Mouse (Mus musculus) monocyte, adult 5-6 weeks (primary cell): ENCODE results near the gene Fbxl13. TPM values are rescaled to one million over a fixed set of nuclear protein-coding genes. Genes with fewer than 3 reads are reported as not detected.

ENCODE experiments used
- ATAC-seq: fragments of 153-309, 156-312 bp; replicated peaks from 2 replicates; pipeline ENCODE4 v1.8.0; 2017; ENCODE audit warnings: mild to moderate bottlenecking; ENCODE audit not compliant: low TSS enrichment, insufficient number of reproducible peaks, severe bottlenecking, poor library complexity, low FRiP score
- total RNA-seq: library from RNA; stranded (forward); fragments of 200-1000, 200-491, 200-594 nt; gene quantifications from 3 replicates; pipeline ENCODE4 v1.2.3, GENCODE M21; 2017

Fbxl13 gene
- total RNA-seq, 1 experiment from 2014 or later = not detected

DNA sequence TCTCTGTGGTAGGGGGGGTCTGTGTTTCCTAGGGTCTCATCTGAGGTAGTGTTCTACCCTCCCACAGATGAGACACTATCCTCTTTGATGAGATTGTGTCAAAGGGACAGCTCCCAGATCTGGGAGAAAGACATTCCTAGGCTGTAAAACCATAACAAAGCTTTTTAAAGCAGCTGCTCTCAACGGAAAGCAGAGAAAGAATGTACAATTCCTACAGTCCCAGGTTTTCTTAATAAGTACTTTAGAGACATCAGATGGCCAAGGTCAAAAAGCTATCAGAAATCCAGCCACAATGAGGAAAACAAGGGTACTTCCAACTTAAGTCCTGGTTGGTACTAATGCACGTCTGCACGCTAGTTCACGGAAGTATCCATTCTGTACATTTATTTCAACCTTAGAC is 103.2 kb downstream of the Fbxl13 start:
- ATAC-seq = no peak

DNA sequence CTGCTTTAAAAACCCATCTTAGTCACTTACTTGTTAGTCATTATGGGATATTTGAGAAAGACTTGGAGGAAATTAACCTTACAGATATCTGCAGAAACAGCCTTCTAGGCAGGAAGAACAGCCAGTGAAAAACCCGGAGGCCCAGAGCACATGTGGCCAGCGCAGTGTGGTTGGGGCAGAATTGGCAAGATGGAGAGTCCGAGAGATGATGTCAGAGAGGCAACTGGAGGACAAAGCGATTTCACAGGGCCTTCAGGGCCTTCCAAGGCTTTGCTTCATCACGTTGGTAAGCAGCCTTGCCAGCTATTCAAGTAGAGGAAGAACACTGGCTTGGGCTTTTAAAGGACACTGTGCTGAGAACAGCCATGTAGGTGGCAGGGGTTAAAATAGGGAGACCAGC is 112.5 kb downstream of the Fbxl13 start:
- no peak for ATAC-seq

DNA sequence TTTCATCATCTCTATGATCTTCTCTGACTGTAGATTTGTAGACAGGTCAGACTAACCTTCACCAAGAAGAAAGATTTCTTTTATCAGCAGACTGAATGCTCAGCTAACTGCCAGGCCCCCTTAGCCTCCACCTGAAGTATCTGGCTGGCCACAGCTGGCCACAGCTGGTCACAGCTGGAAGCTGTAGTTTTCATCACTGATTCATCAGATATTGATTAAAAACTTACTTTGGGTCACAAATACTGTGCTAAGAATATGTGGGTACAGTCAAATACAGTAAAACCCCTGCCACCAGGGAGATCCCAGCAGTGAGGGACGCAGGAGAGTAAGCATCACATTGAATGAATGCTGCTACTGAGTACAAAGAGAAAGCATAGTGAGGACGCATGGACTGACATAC is 113.3 kb downstream of the Fbxl13 start:
- no peak for ATAC-seq

DNA sequence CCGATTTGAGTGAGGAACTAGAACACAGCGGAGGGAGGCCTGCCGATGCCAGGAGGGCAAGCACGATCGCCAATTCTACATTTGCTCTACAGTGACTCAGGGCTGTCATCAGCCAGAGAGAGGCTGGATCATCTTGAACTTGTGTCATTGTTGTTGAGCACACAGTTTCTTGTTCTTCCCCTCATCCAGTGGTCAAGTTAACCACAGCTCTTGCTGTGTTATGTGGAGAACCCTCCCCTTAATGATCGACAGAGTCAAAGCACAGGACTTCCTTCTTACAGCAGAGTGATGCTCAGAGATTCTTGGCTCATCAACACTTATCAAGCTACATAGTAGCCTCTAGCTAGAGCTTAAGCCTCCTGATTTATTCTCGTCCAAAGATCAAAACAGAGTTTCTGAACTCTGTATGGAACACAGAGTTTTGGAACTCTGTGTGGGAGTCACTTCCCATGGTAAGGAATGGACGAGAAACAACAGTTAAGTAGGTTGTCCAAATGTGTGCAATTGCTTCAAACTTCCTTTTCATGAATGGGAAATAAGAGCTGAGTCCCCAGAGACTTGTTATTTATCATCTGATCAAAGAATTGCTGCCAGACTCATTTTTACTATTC is 116.2 kb downstream of the Fbxl13 start:
- no peak; the same call in 1 of the 2 replicates for ATAC-seq

DNA sequence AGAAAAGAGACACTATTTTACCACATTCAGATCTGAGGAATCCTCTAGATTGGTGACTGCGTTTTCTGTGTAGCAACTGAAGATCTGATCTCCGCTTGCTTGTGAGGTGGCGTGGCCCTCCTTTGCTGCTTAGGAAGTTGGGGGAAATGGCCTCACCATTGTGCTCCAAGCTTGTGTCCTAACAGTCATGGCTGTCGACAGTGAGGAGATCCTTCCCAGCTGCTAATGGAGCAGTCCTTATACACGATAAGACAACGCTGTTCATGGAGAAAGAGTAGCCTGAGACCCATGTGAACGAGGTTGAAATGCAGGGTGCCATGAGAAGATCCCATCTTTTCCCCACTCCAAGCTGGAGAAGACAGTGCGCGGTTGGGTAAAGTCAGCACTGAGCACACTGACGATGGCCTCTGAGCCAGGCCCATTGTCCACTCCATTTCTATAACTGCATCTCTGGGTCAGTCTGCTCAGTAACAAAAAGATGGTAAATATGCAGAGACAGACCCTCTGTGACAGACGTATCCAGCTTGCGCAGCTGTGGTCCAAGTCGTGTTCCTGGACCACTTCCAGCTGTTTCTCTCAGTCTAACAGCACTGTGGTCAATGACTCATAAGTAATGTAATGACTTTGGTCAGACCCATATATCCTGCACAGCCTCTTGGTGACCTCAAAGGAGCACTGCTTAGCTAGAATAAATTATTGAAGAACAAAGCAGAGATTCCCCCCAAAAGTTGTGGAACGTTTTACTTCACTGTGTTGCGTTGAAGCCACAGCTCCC is 117.2 kb downstream of the Fbxl13 start:
- ATAC-seq = no peak

- no peak for ATAC-seq
Observed at GRCm38 (mm10) chr5:21527488-21527911, 117.9 kb downstream of the Fbxl13 start.

DNA sequence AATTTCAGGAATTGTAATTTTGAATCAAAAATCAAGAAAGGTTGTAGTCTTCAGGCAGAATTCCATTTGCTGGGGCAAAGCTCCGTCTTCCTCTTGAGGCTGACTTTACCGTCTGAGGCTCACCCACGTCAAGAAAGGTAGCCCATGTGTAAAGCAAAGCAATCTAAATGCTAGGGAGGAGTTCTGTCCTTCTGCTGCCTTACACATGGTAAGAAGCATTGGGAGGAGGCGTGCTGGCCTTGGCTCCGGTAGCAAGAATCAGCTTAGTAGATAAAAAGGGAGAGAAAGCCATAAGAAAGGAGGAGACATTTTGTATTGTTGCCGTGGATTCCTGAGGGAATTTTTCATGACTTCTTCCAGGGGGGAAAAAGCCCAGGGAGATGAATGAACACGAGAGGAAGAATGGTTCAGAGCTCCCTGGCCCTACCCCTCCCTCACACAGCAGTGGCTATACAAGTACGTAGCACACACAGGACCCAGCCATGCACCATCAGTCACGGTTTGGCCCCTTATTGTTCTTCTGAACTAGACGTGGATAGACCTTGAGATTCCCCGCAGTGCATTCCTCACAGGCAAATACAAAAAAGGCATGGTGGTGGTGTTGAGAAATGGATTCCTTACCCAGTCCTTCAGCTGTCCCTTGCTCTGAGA is 118.5 kb downstream of the Fbxl13 start:
- ATAC-seq = no peak

DNA sequence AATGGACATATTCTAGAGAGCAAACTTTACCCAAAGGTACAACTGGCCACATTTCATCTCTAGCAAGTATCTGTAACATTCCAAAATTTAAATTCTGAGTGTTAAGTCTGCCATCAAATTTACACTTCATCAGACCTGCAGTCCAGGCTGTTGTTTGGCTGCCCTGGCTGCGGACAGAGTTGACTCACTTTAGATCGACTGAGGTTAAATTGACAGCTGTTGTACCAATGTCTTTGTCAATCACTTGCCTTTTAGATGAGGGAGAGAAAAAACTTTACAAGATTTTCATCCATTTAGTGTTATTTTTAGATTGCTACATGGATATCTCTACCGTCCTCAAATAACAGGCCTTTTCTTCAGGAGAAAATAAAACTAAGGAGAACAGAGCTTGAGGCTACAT is 126.3 kb downstream of the Fbxl13 start:
- ATAC-seq = no peak

DNA sequence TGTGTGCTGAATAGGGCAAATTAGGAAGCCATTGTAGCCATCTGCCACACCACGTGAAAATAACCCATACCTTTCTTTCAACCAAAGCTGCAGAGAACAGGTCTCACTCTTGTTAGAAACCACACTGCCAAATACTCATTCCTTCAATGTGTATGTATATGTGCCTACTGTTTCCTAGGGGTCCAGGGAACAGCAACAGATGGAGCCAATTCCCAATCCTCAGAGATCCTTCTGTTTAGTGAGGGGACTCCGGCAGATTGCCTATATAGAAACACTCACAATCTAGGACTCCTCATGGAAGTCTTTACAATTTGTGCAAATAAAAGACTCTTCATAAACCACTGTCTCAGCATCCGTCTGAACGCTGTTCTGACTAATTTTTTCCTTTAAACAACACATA is 127.2 kb downstream of the Fbxl13 start:
- no peak for ATAC-seq

- peak; percentile 88 for ATAC-seq
Observed at GRCm38 (mm10) chr5:21517562-21517961, 127.9 kb downstream of the Fbxl13 start.

DNA sequence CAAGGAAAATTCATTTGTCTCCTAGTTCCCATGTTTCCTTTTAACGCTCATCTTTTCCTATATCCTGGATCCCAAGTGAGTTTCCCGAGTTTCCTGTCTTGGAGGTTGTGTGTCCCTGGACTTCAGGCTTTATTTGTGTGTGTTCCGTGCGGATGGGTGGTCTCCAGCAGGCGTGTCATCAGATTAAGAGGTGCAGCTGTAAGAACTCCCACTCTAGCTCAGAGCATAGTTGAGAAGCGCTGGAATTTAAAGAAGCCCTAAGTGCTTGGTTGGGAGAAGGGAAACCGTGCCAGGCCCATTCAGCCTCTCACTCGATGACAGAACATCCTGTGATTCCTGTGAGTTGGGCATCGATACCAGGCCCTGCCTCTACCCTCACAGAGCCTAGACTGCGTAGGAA is 132.1 kb downstream of the Fbxl13 start:
- no peak for ATAC-seq

DNA sequence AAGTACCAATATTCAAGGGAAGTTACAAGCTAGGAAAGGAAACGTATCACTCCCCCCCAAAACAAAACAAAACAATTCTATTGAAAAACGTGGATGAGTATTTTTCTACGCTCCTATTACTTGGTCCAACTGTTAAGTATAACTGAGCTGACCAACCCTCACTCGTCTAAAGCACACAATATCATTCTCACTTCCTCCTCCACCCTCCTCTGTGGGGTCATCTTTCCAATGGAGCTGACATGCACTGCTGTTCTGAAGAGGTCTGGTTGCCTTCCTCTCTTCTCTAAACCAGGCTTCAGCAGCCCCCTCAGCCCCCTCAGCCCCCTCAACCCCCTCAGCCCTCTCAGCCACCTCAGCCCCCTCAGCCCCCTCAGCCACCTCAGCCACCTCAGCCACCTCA is 135.6 kb downstream of the Fbxl13 start:
- no peak for ATAC-seq

DNA sequence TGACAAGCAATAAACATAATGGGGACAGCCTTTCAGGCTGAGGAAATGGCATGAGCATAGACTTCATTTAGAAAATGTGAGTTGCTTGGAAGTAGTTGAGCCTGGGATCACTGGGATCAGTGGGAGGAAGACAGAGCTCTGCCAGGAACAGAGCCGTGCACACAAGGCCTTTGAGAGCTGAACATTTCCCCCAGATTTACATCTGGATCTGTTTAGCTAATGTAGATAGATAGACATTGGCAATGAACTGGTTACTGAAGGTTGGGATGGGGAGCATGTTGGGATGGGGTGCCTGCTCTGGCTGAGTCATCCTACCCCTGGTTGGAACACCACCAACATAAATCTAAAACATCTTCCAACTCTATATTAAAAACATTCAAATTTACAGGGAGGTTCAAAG is 138.5 kb downstream of the Fbxl13 start:
- ATAC-seq = no peak

GRCm38 (mm10) chr5:21505159-21505558 is 140.3 kb downstream of the Fbxl13 start:
- ATAC-seq = no peak

- no peak for ATAC-seq
Observed at GRCm38 (mm10) chr5:21502936-21503610, 142.4 kb downstream of the Fbxl13 start.

- no peak for ATAC-seq
Observed at GRCm38 (mm10) chr5:21500941-21501340, 144.5 kb downstream of the Fbxl13 start.

DNA sequence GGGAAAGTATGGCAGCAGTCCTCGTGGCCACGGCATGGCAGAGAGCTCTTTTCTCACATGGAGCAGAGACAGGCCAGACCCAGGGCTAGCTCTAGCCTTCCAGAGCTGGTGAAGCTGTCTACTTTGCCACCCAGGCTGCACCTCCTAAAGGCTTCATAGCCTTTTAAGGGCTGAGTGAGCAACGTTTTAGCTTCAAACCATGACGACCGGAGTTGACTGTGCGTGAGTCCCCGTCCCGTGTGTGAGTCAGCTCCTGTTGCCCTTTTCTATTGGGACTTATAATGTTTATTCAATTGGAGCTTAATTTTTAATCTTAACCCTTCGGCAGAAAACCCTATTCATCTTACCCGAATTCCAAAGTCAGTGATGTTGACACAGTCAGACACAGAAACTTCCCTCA is 145.3 kb downstream of the Fbxl13 start:
- ATAC-seq = no peak

DNA sequence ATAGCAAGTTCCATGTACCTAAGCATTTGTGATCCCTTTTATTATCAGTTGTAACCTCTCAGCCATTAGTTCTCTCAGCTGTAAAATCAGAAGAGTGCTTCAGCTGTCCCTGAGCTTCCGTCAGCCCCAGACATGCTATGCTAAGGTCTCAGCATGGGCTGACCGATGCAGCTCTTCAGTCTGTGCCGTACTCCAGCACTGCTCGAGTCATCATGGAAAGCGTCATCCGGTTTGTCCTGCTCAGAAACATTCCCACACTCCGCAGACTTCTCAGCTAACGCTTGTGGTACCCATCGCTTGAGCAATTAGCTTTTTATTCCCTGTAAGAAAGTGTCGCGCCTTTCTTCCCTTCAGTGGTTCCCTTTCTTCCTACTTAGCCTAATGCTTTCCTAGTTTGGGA is 146.5 kb downstream of the Fbxl13 start:
- no peak for ATAC-seq

GRCm38 (mm10) chr5:21498490-21498889 is 146.9 kb downstream of the Fbxl13 start:
- no peak for ATAC-seq
